Mouse (Mus musculus) lung, adult 2 months (tissue): ENCODE measurements around the gene Tac2. TPM values are rescaled to one million over a fixed set of nuclear protein-coding genes. Genes with fewer than 3 reads are reported as not detected.
"Not testable (repeated sequence)": the region's sequence is repeated elsewhere in the genome, so short reads cannot be mapped to it uniquely, and the experiment has no call there.

Experiments used
- DNase-seq: peaks from one replicate; pipeline ENCODE4 v3.0.0; 2022
- H3K4me1 ChIP-seq: fragments of 200-500 bp; 2 replicates; pipeline ENCODE4 v1.6.1; 2011; ENCODE audit warnings: low read length; ENCODE audit not compliant: control insufficient read depth, insufficient read depth
- H3K4me3 ChIP-seq: fragments of 200-500 bp; replicated peaks from 2 replicates; pipeline ENCODE3; 2011; ENCODE audit warnings: low read depth, mild to moderate bottlenecking, control low read depth, low read length; ENCODE audit errors: extremely low read depth
- CTCF ChIP-seq: fragments of 200-500 bp; IDR thresholded peaks from 2 replicates; pipeline ENCODE4 v1.5.1; 2011; ENCODE audit warnings: mild to moderate bottlenecking, low read length, control low read depth; ENCODE audit not compliant: insufficient read depth
- POLR2A ChIP-seq: fragments of 200-500 bp; IDR thresholded peaks from 2 replicates; pipeline ENCODE4 v1.6.1; 2011; ENCODE audit warnings: low read depth, mild to moderate bottlenecking, control low read depth, low read length, borderline replicate concordance; ENCODE audit errors: extremely low read depth
- WGBS: fragments of 180-500 bp; shearing (Covaris S2); methylation state at CpG from one replicate; pipeline ENCODE4 v1.1.7; 2018; 5-methylcytosine and 5-hydroxymethylcytosine counted together
- polyA plus RNA-seq: library from polyadenylated mRNA; depleted of rRNA; stranded (reverse); fragments of >200 nt; gene quantifications from 2 replicates; pipeline ENCODE4 v1.2.3, GENCODE M21; 2012; rRNA removed

The Tac2 gene
- polyA plus RNA-seq, 1 experiment, result not detected

GRCm38 (mm10) chr10:127751548-127751947 lies 27.3 kb downstream of the Tac2 start, which contains the start of gene Gpr182:
Gene Gpr182, minus strand, starts transcription at chr10:127751732.
- Histone ChIP-seq H3K4me1 (peaks cover 19% of the 10 kb centered on the region), H3K4me3 (peak within 1 kb of the TSS; percentile 65)
- no peak for DNase-seq
- 34% methylated on average over 8 of the region's 8 CpGs for WGBS
- peak; percentile 73; the same call in 1 of the 2 replicates for TF ChIP-seq POLR2A
- no peak for TF ChIP-seq CTCF

- no peak for DNase-seq
- 42% methylated on average over 6 of the region's 6 CpGs for WGBS
- H3K4me1 ChIP-seq, result peaks cover 19% of the 10 kb centered on the region
- TF ChIP-seq CTCF (no peak), POLR2A (no peak)
- H3K4me3 ChIP-seq, result no peak overlapping the region
Observed at GRCm38 (mm10) chr10:127754566-127755166, 30.4 kb downstream of the Tac2 start.

GRCm38 (mm10) chr10:127755246-127755645 lies 31.0 kb downstream of the Tac2 start:
- TF ChIP-seq POLR2A, result no peak
- no peak for TF ChIP-seq CTCF
- Histone ChIP-seq H3K4me1 (peaks cover 19% of the 10 kb centered on the region), H3K4me3 (no peak overlapping the region)
- 30% methylated on average over 3 of the region's 3 CpGs for WGBS
- DNase-seq, result no peak

GRCm38 (mm10) chr10:127755770-127756468 lies 31.6 kb downstream of the Tac2 start:
- TF ChIP-seq POLR2A, result no peak
- no peak for TF ChIP-seq CTCF
- Histone ChIP-seq H3K4me1 (peaks cover 19% of the 10 kb centered on the region), H3K4me3 (peak overlapping the region; percentile 50)
- peak; percentile 38 for DNase-seq
- 18% methylated on average over 18 of the region's 18 CpGs for WGBS

GRCm38 (mm10) chr10:127759181-127760110 lies 35.2 kb downstream of the Tac2 start, which contains the start of the genes Rdh1 and Rdh16f1:
Gene Rdh1, plus strand, starts transcription at chr10:127759721.
Gene Rdh16f1, plus strand, starts transcription at chr10:127759787.
- Histone ChIP-seq H3K4me3 (no peak within 1 kb of the TSS), H3K4me1 (peaks cover 16% of the 10 kb centered on the region)
- WGBS, result 62% methylated on average over 9 of the region's 9 CpGs
- TF ChIP-seq POLR2A, result no peak
- no peak for DNase-seq

- DNase-seq, H3K4me1 ChIP-seq, H3K4me3 ChIP-seq: not testable (repeated sequence)
- WGBS, result 87% methylated on average over 10 of the region's 10 CpGs
Observed at GRCm38 (mm10) chr10:127762926-127763325, 38.6 kb downstream of the Tac2 start.

GRCm38 (mm10) chr10:127763914-127764680 lies 39.8 kb downstream of the Tac2 start:
- Histone ChIP-seq H3K4me3 (no peak overlapping the region), H3K4me1 (no peaks in the 10 kb centered on the region)
- 61% methylated on average over 12 of the region's 12 CpGs for WGBS
- no peak for TF ChIP-seq POLR2A
- no peak for TF ChIP-seq CTCF
- no peak for DNase-seq

- 78% methylated on average over 1 of the region's 1 CpGs for WGBS
- Histone ChIP-seq H3K4me1 (no peaks in the 10 kb centered on the region), H3K4me3 (no peak overlapping the region)
- TF ChIP-seq CTCF, result no peak
- TF ChIP-seq POLR2A, result no peak
- DNase-seq, result no peak
Observed at GRCm38 (mm10) chr10:127766564-127766963, 42.3 kb downstream of the Tac2 start.

GRCm38 (mm10) chr10:127776011-127776410 lies 51.7 kb downstream of the Tac2 start, which contains the start of gene Rdh9:
Gene Rdh9, plus strand, starts transcription at chr10:127776386.
- 62% methylated on average over 2 of the region's 2 CpGs for WGBS
- H3K4me1 ChIP-seq, result no peaks in the 10 kb centered on the region
- TF ChIP-seq CTCF (no peak), POLR2A (no peak)
- DNase-seq, result no peak
- no peak within 1 kb of the TSS for H3K4me3 ChIP-seq

Other genes with a start within 250 kb of the Tac2 start
- gene Stac3, start 222.8 kb upstream of the Tac2 start, polyA plus RNA-seq, result 1.5 and 5.8 TPM in 2 replicates
- 107 and 124 TPM in 2 replicates for gene Ndufa4l2, start 209.5 kb upstream of the Tac2 start, polyA plus RNA-seq
- 40.3 and 57.7 TPM in 2 replicates for gene Shmt2, start 202.0 kb upstream of the Tac2 start, polyA plus RNA-seq
- gene Nxph4, start 189.9 kb upstream of the Tac2 start, polyA plus RNA-seq, result 0.23 and 0.24 TPM in 2 replicates
- gene Lrp1, start 103.3 kb upstream of the Tac2 start, polyA plus RNA-seq, result 215 and 248 TPM in 2 replicates
- 92.3 and 123 TPM in 2 replicates for gene Stat6, start 81.5 kb upstream of the Tac2 start, polyA plus RNA-seq
- gene Nemp1, start 57.6 kb upstream of the Tac2 start, polyA plus RNA-seq, result 2.7 and 3.6 TPM in 2 replicates
- gene Nab2, start 55.9 kb upstream of the Tac2 start, polyA plus RNA-seq, result 32.8 and 35.1 TPM in 2 replicates
- gene Myo1a, start 19.3 kb upstream of the Tac2 start, polyA plus RNA-seq, result 0.11 and 0.77 TPM in 2 replicates
- gene Zbtb39, start 15.1 kb downstream of the Tac2 start, polyA plus RNA-seq, result 8.7 and 10.5 TPM in 2 replicates
- 31.1 and 51.3 TPM in 2 replicates for gene Gpr182, start 27.3 kb downstream of the Tac2 start, polyA plus RNA-seq
- 0.05 and 0.11 TPM in 2 replicates for gene Rdh1, start 35.2 kb downstream of the Tac2 start, polyA plus RNA-seq
- 0.07 and 0.14 TPM in 2 replicates for gene Rdh16f1, start 35.3 kb downstream of the Tac2 start, polyA plus RNA-seq
- 0.17 TPM in 1 of 2 replicates, not detected in the other for gene Rdh9, start 51.9 kb downstream of the Tac2 start, polyA plus RNA-seq
- 0.04 and 0.09 TPM in 2 replicates for gene Rdh16, start 76.7 kb downstream of the Tac2 start, polyA plus RNA-seq
- not detected in 2 replicates for gene Rdh19, start 125.5 kb downstream of the Tac2 start, polyA plus RNA-seq
- gene Rdh16f2, start 142.0 kb downstream of the Tac2 start, polyA plus RNA-seq, result not detected in 2 replicates
- 0.12 and 0.72 TPM in 2 replicates for gene Rdh7, start 164.3 kb downstream of the Tac2 start, polyA plus RNA-seq
- 2.9 TPM in 1 of 2 replicates, not detected in the other for gene Sdr9c7, start 174.0 kb downstream of the Tac2 start, polyA plus RNA-seq